Mouse (Mus musculus) c-Kit-positive CD71-positive TER-119-negative erythroid progenitor cells, embryonic 14.5 days (primary cell): Measurements from ENCODE around the gene Tha1.
A peak's percentile ranks its signal among the peaks of the same experiment; 100 is the strongest.
"Not testable (repeated sequence)": the region's sequence is repeated elsewhere in the genome, so short reads cannot be mapped to it uniquely, and the experiment has no call there.

ENCODE experiments used
- DNase-seq: peaks from one replicate; pipeline ENCODE4 v3.0.0-alpha.2; 2013; ENCODE audit warnings: low read depth

Tha1 gene

GRCm38 (mm10) chr11:117848271-117848984 is 24.9 kb downstream of the Tha1 start:
- no peak for DNase-seq

DNA sequence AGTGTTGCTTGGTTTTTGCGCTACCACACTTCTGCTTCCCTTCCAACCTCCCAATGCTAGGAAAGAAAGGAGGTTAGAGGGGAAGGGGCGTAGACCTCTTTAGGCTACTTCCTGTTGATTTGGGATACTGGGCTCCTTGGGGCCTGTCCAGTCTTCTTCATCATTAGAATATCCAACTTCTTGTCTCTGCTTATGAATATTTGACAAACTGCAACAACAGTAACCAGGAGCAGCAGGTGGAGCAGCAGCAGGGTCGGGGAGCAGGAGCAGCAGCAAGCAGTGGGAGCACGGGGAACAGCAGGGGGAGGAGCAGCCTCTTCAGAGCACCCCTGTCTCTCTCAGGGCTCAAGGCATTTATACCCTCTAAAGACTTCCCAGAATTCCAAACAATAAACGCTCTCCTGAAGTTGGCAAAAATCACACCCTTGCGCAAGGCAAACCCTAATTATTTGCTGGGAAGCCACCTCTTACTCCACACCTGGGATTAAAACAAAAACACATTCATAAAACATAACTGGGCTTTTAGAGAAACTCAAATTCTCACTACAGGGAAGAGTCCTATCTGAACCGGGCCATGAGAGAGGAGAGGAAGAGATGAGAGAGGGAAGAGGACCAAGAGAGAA is 25.6 kb downstream of the Tha1 start:
- no peak for DNase-seq

GRCm38 (mm10) chr11:117846640-117847039 is 26.6 kb downstream of the Tha1 start:
- no peak for DNase-seq

GRCm38 (mm10) chr11:117845651-117846050 is 27.6 kb downstream of the Tha1 start:
- DNase-seq: no peak

GRCm38 (mm10) chr11:117844997-117845396 is 28.3 kb downstream of the Tha1 start:
- DNase-seq: no peak

- DNase-seq: no peak
Observed at GRCm38 (mm10) chr11:117843434-117843833, 29.8 kb downstream of the Tha1 start.

DNA sequence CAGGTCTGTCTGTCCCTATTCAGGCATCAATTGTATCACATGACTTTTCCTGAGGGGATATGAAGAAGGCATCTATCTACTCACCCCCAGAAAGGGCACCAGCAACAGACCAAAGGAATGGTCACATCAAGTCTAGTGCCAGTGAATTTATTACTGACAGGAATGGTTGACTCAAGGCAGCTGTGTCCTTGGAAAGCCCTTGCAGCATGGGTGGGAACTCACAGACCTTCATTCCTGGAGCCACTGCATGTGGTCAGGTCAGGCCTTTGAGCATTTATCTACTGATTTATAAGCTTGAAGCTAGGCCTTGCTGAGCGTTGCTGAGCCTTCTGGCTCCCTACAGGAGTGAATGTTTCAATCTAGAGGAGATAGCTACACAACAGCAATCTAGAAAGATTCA is 32.4 kb downstream of the Tha1 start:
- DNase-seq: no peak

- no peak for DNase-seq
Observed at GRCm38 (mm10) chr11:117839021-117839420, 34.3 kb downstream of the Tha1 start.

GRCm38 (mm10) chr11:117838572-117838971 is 34.7 kb downstream of the Tha1 start:
- peak; percentile 76 for DNase-seq

DNA sequence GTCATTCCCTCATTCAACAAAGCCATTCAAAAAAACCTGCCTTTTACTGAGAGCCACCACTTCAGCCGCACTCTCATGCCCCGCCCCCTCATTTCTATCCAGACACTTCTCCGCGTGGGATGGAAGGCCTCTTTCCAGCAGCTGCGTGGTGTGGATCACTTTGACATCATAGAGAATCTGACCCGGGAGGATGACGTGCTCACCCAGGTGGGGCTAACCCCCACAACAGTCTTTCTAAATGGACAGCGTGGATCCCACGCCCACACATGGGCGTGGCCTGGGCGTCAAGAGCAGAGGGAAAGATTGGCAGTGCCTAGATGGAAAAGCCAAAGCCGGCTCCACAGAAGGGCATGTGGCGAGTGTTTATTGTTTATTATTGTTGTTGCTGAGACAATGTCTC is 37.0 kb downstream of the Tha1 start:
- DNase-seq: peak; percentile 76

DNA sequence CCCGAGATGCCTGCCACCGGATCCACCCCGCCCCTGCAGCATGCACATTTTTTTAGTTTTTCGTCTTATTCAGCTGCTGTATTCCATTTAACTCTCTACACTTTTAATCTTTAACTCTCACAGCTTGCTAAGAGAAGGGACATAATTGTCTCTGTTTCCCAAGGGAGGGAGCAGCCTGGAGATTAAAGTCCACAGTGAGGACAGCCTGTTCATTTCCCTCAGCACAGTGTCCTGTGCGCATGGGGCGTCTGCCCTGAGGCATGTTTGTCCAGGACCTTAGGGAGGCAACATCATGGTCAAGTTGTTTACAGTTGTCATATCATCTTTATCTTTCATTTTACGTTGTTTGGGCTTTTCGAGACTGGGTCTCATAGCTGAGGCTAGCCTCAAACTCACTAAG is 39.2 kb downstream of the Tha1 start:
- DNase-seq: no peak

- not testable (repeated sequence) for DNase-seq
Observed at GRCm38 (mm10) chr11:117833509-117833908, 39.8 kb downstream of the Tha1 start.

DNA sequence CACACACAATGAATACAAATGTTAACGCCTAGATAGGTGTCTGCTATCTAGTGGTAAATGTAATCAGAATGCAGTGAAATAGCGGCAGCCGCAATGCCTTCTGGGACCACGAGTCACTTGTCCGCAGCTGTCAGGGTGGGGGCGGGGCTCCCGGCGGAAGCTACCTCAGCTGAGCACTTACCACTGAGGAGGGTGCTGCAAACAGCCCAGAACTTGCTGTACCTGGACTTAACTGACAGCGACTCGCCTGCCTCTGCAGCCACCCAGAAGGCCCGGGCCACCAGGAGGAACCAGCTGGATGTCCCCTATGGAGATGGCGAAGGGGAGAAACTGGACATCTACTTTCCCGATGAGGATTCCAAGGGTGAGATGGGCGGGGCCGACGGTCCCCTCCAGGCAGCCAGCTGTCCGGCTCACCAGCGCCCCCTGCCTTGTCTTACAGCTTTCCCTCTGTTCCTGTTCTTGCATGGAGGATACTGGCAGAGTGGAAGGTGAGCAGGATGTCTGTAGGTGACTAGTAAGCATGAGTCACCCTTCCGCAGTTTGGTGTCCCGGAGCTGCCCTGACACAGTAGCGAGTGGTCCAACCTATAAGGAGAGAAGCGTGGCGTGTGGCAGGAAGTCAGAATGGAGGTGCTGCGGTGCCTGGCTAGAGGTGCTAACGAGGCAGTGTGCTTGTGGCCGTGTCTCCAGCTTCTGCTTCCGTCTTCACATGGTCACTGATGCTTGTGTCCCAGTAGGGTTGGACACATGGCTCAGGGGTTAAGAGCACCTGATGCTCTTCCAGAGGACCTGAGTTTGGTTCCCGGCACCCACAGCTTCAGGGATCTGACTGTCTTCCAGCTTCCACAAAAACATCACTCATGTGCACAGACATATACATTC is 41.0 kb downstream of the Tha1 start:
- peak; percentile 87 for DNase-seq

GRCm38 (mm10) chr11:117830401-117830800 is 42.9 kb downstream of the Tha1 start:
- DNase-seq: peak; percentile 47

DNA sequence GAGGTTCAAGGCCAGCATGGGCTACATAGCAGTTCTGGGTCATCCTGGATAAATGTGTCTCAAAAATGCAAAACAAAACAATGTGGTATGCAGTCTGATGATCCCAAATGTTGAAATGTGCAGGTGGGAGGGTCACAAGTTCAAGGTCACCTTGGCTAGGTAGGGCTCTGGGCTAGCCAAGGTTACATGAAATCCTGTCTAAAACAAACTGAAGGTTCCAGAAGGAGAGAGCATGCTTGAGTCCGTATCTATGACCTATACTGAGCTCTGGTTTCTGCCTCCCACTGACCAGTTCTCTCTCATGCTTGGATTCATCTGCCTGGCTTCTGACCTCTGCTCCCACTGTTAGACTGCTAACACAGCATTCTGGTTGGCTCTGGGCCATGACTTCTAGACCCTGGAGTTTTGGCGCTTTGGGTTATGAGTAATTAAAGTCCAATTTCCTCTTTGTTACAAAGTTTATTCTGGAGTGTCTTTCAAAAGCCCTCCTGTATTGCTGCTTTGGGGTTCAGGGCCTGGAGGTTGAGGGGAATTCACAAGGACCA is 43.5 kb downstream of the Tha1 start:
- no peak for DNase-seq

DNA sequence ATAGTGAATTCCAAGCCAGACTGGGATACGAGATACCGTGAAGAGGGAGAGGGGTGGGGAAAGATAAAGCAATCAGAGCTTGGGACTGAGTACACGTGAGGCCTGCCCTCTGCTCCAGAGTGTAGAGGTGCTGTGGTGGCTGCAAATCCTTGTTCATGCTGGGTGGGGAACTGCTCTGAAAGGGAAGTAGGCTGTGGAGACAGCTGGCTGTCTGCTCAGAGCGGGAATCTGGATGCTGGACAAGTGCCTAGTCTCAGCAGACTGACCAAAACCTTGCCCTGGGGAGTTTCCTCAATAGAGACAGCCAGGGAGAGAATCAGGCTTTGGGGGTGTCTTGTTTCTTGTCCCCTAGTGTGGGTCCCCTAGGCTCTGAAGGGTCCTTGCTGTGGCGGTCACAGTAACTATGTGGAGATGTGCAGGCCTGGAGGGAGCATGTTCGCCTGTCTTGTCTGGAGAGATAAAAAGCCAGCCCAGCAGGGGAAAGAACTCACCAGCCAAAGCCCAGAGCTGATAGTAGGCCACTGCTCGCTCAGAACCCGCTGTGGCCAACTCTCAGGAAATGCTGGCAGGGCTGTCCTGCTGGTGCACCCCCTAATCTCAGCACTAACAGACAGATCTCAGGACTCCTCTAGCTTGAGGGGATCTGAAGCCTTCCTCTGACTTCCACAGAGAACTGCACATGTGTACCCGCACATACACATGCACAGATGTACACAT is 44.2 kb downstream of the Tha1 start:
- peak; percentile 53 for DNase-seq

DNA sequence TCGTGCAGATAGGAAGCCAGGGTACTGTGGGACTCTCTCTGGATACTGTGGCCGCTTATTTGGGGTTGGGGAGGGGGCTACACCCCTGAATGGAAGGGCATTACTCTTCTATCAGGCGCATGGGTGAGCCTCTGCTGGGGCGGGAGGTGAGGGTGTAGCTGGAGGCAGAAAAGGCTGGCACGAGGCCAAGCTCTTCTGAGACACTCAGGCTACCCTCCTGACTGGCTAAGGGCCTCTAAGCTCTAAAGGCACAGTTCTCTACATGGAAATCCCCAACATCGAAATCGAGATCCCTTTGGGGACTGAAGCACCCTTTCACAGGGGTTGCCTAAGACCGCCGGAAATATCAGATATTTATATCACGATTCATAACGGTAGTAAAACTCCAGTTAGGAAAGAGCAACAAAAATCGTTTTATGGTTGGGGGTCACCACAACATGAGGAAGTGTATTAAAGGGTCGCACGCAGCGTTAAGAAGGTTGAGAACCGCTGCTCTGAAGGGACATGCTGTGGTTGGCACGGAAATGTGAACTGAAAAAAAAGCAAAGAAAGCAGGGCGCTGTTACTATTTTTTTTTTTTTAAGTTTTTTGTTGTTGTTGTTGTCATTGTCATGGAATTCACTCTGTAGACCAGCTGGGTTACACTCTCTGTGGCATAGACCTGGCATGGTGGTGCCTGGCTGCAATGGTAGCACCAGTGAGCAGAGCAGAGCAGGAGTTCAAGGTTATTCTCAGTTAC is 45.0 kb downstream of the Tha1 start:
- DNase-seq: peak; percentile 73

- DNase-seq: no peak
Observed at GRCm38 (mm10) chr11:117827386-117827785, 45.9 kb downstream of the Tha1 start.

DNA sequence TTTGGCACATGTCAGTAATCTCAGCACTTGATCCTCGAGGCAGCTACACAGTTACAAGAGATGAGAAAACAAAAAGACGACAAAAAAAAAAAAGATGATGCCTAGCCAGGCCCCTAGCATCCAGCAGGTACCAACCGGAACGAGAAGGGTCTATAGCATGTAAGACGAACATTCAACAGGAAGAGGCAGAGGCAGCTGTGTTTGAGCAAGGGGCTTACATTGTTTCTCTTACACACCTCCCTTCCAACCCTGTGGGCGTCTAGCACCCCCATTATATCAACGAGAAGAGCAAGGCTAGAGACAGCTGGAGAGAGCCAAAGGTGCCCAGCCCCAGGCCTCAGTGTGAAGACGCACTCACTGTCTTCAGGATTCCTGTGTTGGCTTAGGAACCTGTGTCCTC is 46.4 kb downstream of the Tha1 start:
- DNase-seq: no peak

DNA sequence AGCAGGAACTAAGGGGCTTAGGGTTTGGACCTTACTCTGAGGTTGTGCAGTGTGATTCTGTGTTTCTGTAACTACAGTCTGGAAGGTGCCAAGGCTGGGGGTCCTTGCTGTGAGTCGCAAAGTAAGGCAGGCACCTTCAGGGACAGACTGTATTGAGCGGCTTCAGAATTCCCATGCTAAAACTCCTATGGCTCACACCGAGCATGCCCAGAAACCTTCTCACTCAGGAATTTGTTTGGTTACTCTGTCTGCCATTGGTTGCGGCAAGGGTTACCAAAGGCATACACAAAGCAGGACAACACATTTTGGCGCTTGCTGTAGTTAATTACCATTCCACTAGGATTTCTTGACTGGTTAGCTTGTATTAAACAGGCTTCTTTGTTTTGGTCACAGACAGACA is 47.1 kb downstream of the Tha1 start:
- DNase-seq: no peak
